Mouse (Mus musculus) C2C12 (cell line): Measurements from ENCODE around the gene Mpzl2.

ENCODE experiments used
- CTCF ChIP-seq: IDR thresholded peaks from one replicate; pipeline ENCODE4 v1.5.1; 2011; ENCODE audit not compliant: control insufficient read depth, insufficient read depth, insufficient read length
- MAX ChIP-seq: IDR thresholded peaks from one replicate; pipeline ENCODE4 v1.6.1; 2011; ENCODE audit warnings: mild to moderate bottlenecking, control low read depth
- MYOG ChIP-seq: IDR thresholded peaks from one replicate; pipeline ENCODE4 v1.6.1; 2011; ENCODE audit not compliant: control insufficient read depth, insufficient read length; ENCODE audit errors: extremely low read depth

DNA sequence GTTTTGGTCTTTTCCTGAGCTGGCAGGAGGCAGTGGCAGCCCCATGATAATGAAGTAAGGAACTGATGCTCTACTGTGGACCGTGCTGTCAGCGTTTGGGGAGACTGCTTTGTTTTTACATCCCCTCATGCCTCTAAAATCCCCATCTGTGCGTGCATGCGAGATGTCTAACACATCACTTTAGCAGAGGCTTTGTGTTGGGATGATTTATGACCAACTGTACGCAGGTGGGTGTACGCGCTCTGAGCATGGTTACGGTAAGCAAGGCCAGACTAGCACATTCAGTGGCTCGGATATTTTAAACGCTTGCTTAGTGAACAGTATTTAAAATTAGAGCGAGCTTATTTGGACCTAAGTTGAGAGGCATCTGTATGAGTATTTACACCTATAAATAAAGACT, 21.6 kb upstream of the Mpzl2 start:
- TF ChIP-seq CTCF (no peak), MYOG (no peak), MAX (no peak)
